29 mouse cellular contexts compared by ENCODE assay signal in genomic region chr13:36113181-36113580, GRCm38 (mm10). TPM values are rescaled to one million over a fixed set of nuclear protein-coding genes. Genes with fewer than 3 reads are reported as not detected.
DNase-seq lines count a peak whose midpoint lies in the region; ATAC-seq and TF ChIP-seq lines count a peak whose summit lies in the region.
"Had no signal": no experiment of that assay in that cellular context is flagged by ENCODE, and none has a peak within 500 bp of the region (broad histone marks: within the 10 kb centered on the region; RNA-seq: fewer than 3 reads in every experiment).

No protein-coding gene starts in this region.

- no peak for TF ChIP-seq CTCF in kidney, adult 2 months (conservative IDR thresholded peaks at IDR 0.05; ENCODE audit: insufficient read depth, insufficient read length, low read depth, low read length)

- no peaks in the 10 kb centered on the region for H3K27me3 ChIP-seq in kidney, embryonic 16.5 days (ENCODE audit: insufficient read depth, low read length)
- H3K27me3 ChIP-seq in kidney, adult 2 months (replicated peaks; ENCODE audit: control insufficient read depth, insufficient read depth, low read length), result no peaks in the 10 kb centered on the region
- no peaks in the 10 kb centered on the region for H3K27me3 ChIP-seq in kidney, embryonic 15.5 days
- no peaks in the 10 kb centered on the region for H3K27me3 ChIP-seq in kidney, embryonic 14.5 days (ENCODE audit: control insufficient read depth, insufficient read depth, low read length)
- H3K27me3 ChIP-seq: CH12.LX; embryonic facial prominence, embryonic 13.5 days; embryonic facial prominence, embryonic 15.5 days; forebrain, embryonic 13.5 days; forebrain, embryonic 15.5 days; Patski had no signal

- no peak overlapping the region for H3K4me2 ChIP-seq in kidney, embryonic 16.5 days (replicated peaks; ENCODE audit: low read depth, low read length)
- H3K4me2 ChIP-seq in kidney, embryonic 15.5 days, result no peak overlapping the region
- H3K4me2 ChIP-seq in kidney, embryonic 14.5 days (replicated peaks; ENCODE audit: low read depth, low read length), result no peak overlapping the region
- H3K4me2 ChIP-seq: embryonic facial prominence, embryonic 13.5 days; embryonic facial prominence, embryonic 15.5 days; forebrain, embryonic 13.5 days; forebrain, embryonic 15.5 days had no signal

- WGBS in kidney, embryonic 16.5 days, result 81% methylated on average over 5 of the region's 5 CpGs
- 68% methylated on average over 5 of the region's 5 CpGs for WGBS in kidney, adult 2 months
- WGBS in kidney, embryonic 15.5 days, result 86% methylated on average over 5 of the region's 5 CpGs
- WGBS in kidney, embryonic 14.5 days, result 89% methylated on average over 5 of the region's 5 CpGs

- TF ChIP-seq POLR2A in kidney, adult 2 months (IDR thresholded peaks at IDR 0.05; ENCODE audit: low read depth, low read length), result no peak

- DNase-seq in kidney, adult 11 months, result peak; percentile 55
- DNase-seq in kidney, adult 2 months, result peak; percentile 81
- peak; percentile 88 for DNase-seq in kidney, adult 9 months
- peak; percentile 57 to 59 for DNase-seq in kidney, postnatal 36 days
- DNase-seq in left cerebral cortex, adult 18-20 months (ENCODE audit: low spot score in 2 of 2), result no peak
- DNase-seq: adrenal gland, adult 8-10 months; adrenal gland, postnatal 14 days; adrenal gland, postnatal 36 days; B cell, adult 2 months; cerebellum, adult 11-12 months; cerebellum, adult 2 months; cerebellum, adult 9-10 months; cerebellum, postnatal 14 days; cerebellum, postnatal 36 days; embryo, embryonic 11 days had no signal

- peaks cover 6% of the 10 kb centered on the region; the same call in 1 of the 2 replicates for H3K4me1 ChIP-seq in kidney, embryonic 16.5 days (ENCODE audit: insufficient read depth, low read length)
- peaks cover 11% of the 10 kb centered on the region for H3K4me1 ChIP-seq in kidney, adult 2 months (ENCODE audit: control insufficient read depth, insufficient read depth, low read length)
- peaks cover 7% of the 10 kb centered on the region; the same call in 1 of the 2 replicates for H3K4me1 ChIP-seq in kidney, embryonic 15.5 days
- H3K4me1 ChIP-seq in kidney, embryonic 14.5 days (ENCODE audit: control insufficient read depth, insufficient read depth, low read length), result peaks cover 4% of the 10 kb centered on the region; the same call in 1 of the 2 replicates

- no peak overlapping the region for H3K4me3 ChIP-seq in kidney, embryonic 16.5 days (ENCODE audit: low read length)
- no peak overlapping the region for H3K4me3 ChIP-seq in kidney, adult 2 months (ENCODE audit: insufficient read depth, low read depth, low read length)
- no peak overlapping the region for H3K4me3 ChIP-seq in kidney, embryonic 15.5 days (replicated peaks)
- no peak overlapping the region for H3K4me3 ChIP-seq in kidney, embryonic 14.5 days (ENCODE audit: low read length)
- H3K4me3 ChIP-seq: embryonic facial prominence, embryonic 13.5 days; embryonic facial prominence, embryonic 15.5 days; erythroblast, embryonic 14.5 days; forebrain, embryonic 10.5 days; forebrain, embryonic 13.5 days; forebrain, embryonic 15.5 days had no signal

- no peak overlapping the region for H3K9ac ChIP-seq in kidney, embryonic 16.5 days (replicated peaks; ENCODE audit: low read length)
- no peak overlapping the region for H3K9ac ChIP-seq in kidney, embryonic 15.5 days
- H3K9ac ChIP-seq in kidney, embryonic 14.5 days (ENCODE audit: low read depth, low read length), result no peak overlapping the region
- H3K9ac ChIP-seq: embryonic facial prominence, embryonic 13.5 days; embryonic facial prominence, embryonic 15.5 days; forebrain, embryonic 13.5 days; forebrain, embryonic 15.5 days had no signal

- ATAC-seq in kidney, embryonic 16.5 days (ENCODE audit: low FRiP score, low TSS enrichment), result no peak
- ATAC-seq in kidney, embryonic 15.5 days (replicated peaks; ENCODE audit: low FRiP score), result no peak
- no peak for ATAC-seq in kidney, embryonic 14.5 days (ENCODE audit: low FRiP score, low TSS enrichment)
- ATAC-seq: activated CD4-positive, CD25-positive, alpha-beta regulatory T cell, adult 4 months; CD4-positive, CD25-positive, alpha-beta regulatory T cell, adult 4 months; forebrain, embryonic 13.5 days; forebrain, embryonic 15.5 days; Patski had no signal

- no peaks in the 10 kb centered on the region for H3K36me3 ChIP-seq in kidney, embryonic 16.5 days (ENCODE audit: insufficient read depth, low read length)
- H3K36me3 ChIP-seq in kidney, adult 2 months (ENCODE audit: control insufficient read depth, insufficient read depth, low read length), result no peaks in the 10 kb centered on the region
- no peaks in the 10 kb centered on the region for H3K36me3 ChIP-seq in kidney, embryonic 15.5 days
- no peaks in the 10 kb centered on the region for H3K36me3 ChIP-seq in kidney, embryonic 14.5 days (ENCODE audit: control insufficient read depth, insufficient read depth, low read length)
- H3K36me3 ChIP-seq: embryonic facial prominence, embryonic 13.5 days; embryonic facial prominence, embryonic 15.5 days; forebrain, embryonic 15.5 days had no signal

- no peaks in the 10 kb centered on the region for H3K9me3 ChIP-seq in kidney, embryonic 16.5 days (ENCODE audit: low read length)
- H3K9me3 ChIP-seq in kidney, embryonic 15.5 days (replicated peaks), result no peaks in the 10 kb centered on the region
- H3K9me3 ChIP-seq in kidney, embryonic 14.5 days (ENCODE audit: control insufficient read depth, low read length), result no peaks in the 10 kb centered on the region
- H3K9me3 ChIP-seq: embryonic facial prominence, embryonic 13.5 days; embryonic facial prominence, embryonic 15.5 days; forebrain, embryonic 10.5 days; forebrain, embryonic 13.5 days; forebrain, embryonic 15.5 days; G1E had no signal

- H3K27ac ChIP-seq in kidney, embryonic 16.5 days (ENCODE audit: low read length), result no peak overlapping the region
- H3K27ac ChIP-seq in kidney, adult 2 months (ENCODE audit: insufficient read depth, low read depth, low read length), result peak overlapping the region; percentile 68
- no peak overlapping the region for H3K27ac ChIP-seq in kidney, embryonic 15.5 days
- H3K27ac ChIP-seq in kidney, embryonic 14.5 days (ENCODE audit: low read depth, low read length), result no peak overlapping the region
- H3K27ac ChIP-seq: embryonic facial prominence, embryonic 13.5 days; embryonic facial prominence, embryonic 15.5 days; forebrain, embryonic 10.5 days; forebrain, embryonic 13.5 days; forebrain, embryonic 15.5 days had no signal

RNA-seq across cellular contexts. Expression of gene Fars2, which starts 4.0 kb away (rescaled TPM):
- polyA plus RNA-seq in kidney, embryonic 16.5 days (2015; fragmentation: Nextera tagmentation; extraction: Ambion mirVana), result 47.1 and 48.6 TPM in 2 replicates
- polyA plus RNA-seq in kidney, adult 2 months (2012; rRNA removed), result 88.1 and 99.1 TPM in 2 replicates
- 35.8 and 38.8 TPM in 2 replicates for polyA plus RNA-seq in kidney, embryonic 15.5 days (2015; fragmentation: Nextera tagmentation; extraction: Ambion mirVana)
- 29.4 and 31.7 TPM in 2 replicates for polyA plus RNA-seq in kidney, embryonic 14.5 days (2014; fragmentation: Nextera tagmentation; extraction: Ambion mirVana)
- total RNA-seq in left cerebral cortex, adult 18-20 months (2021), result 10 to 100 TPM; 39.5 to 43.8 TPM

RNA-seq across cellular contexts. Expression of gene Lyrm4, which starts 4.1 kb away (rescaled TPM):
- 24.0 and 26.2 TPM in 2 replicates for polyA plus RNA-seq in kidney, embryonic 16.5 days (2015; fragmentation: Nextera tagmentation; extraction: Ambion mirVana)
- 8.6 and 10.3 TPM in 2 replicates for polyA plus RNA-seq in kidney, adult 2 months (2012; rRNA removed)
- polyA plus RNA-seq in kidney, embryonic 15.5 days (2015; fragmentation: Nextera tagmentation; extraction: Ambion mirVana), result 23.3 and 26.0 TPM in 2 replicates
- 28.4 and 29.9 TPM in 2 replicates for polyA plus RNA-seq in kidney, embryonic 14.5 days (2014; fragmentation: Nextera tagmentation; extraction: Ambion mirVana)
- total RNA-seq in left cerebral cortex, adult 18-20 months (2021), result 10 to 100 TPM; 23.6 to 24.2 TPM

Comparison
In these comparisons a context has a peak if more than half of its experiments do, and no peak if none do; other contexts are left out.
1. DNase-seq: peak in kidney, adult 11 months (single experiment), kidney, adult 2 months (single experiment), kidney, adult 9 months (single experiment) and kidney, postnatal 36 days (2 of 2); none in left cerebral cortex, adult 18-20 months (0 of 2).